Mouse (Mus musculus) lung, postnatal 14 days (tissue): ENCODE measurements around the gene Myo15b.
A peak's percentile ranks its signal among the peaks of the same experiment; 100 is the strongest.

Experiments
- DNase-seq: peaks from one replicate; pipeline ENCODE4 v3.0.0; 2021

Gene Myo15b

DNA sequence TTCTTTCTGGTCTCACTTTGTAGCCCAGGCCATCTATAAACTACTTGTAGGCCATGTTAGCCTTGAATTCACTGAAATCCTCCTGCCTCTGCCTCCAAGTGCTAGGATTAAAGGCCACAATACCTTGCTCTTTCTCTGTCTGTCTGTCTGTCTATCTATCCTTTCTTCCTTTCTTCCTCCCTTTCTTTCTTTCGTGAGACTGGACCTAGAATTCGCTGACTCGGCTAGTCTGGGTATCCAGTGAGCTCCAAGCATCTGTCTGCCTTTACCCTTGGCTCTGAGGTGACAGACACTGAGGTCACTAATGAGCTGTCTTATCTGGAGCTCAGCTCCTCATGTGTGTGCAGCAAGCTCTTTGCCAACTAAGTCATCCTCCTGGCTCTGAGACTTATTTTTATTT is 17.7 kb downstream of the Myo15b start:
- no peak for DNase-seq

DNA sequence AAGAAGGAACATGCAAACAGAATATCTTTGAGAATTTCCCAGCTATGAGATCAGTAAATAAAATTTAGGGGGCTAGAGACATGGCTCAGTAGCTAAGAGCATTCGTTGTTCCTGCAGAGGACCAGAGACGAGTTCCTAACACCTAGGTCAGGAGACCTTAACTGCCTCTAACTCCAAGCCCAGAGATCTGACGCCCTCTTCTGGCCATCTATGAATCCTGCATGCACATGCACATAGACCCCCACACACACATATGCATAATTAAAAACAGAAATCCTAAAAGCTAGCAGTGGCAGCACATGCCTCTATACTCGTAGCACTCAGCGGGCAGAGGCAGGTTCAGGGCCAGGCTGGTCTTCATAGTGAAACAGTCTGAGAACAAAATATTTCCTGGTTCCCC is 18.2 kb downstream of the Myo15b start:
- DNase-seq, result no peak

DNA sequence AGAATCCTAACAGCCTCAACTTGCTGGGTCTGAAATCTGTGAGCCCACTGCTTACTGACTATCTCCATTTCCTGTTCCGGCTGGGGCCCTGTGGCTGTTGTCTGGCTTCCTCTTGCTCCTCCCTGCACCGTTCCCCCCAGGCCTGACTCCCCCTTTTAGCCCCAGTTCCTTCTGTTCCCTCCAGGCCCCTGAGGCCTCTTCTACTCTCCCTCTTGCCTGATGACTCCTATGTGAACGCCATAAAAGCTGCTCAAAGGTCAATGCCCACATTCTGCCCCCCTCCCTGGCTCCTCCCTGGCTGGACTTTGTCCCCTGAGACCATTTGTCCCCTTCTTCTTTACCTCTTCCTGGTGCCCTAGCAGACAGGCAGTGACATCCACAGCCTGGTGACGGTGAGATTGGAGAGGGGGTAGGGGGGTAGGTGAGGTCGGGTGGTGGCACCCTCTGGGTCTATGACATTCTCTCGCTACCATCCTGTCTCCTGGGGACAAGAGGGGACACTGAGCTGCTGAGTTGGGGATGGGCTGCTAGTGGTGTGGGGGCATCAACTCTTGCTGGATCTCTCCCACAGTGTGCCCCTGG is 19.1 kb downstream of the Myo15b start:
- no peak for DNase-seq

DNA sequence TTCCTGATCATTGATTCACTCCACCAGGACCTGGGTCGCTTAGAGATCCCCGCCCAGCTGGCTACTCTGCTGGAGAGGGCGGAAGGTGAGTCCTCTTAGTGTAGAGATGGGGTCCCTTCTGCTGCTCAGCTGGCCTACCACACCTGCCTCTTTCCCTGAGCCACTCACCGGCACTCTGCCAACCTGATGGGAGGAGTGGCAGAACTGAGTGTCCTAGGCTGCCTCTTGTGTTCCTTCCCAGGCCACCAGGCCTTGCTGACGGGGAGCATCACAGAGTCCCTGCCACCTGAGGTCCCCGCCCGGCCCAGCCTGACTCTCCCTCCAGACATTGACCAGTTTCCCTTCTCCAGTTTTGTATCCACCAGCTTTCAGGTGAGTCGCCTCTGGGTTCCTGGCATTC is 19.9 kb downstream of the Myo15b start:
- no peak for DNase-seq

DNA sequence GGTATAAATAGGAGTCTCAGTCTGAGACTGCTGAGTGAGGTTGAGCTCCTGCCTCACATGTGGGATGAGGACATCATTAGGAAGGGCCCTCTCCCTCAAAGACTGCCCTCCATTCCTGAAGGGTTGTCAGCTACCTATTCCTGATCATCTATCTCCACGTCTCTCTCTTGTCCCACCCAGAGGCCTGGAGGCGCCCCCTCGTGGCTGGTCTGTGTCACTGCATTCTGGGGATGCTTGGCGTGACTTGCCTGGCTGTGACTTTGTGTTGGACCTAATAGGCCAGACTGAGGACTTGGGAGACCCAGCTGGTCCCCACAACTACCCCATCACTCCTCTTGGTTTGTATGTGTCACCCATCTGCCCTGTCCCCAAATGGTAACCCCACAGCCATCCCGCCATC is 22.8 kb downstream of the Myo15b start:
- peak; percentile 44 for DNase-seq

DNA sequence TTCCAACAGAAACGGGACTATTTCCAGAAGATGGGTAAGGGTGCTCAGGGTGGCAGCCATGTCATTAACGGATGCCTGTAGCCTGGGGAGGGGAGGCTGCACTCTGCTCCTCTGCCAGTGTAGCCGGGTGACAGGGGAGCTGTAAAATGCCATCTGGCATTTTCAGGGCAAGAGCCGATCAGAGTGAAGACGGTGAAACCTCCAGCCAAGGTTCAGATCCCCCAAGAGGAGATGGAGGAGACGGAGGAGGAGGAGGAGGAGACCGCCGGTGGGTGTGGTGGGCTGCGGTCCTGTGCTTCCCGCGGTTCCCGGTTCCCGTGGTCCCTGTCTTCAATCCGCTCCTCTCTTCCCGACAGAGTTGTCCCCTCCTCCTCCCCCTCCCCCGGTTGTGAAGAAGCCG is 25.0 kb downstream of the Myo15b start:
- no peak for DNase-seq

DNA sequence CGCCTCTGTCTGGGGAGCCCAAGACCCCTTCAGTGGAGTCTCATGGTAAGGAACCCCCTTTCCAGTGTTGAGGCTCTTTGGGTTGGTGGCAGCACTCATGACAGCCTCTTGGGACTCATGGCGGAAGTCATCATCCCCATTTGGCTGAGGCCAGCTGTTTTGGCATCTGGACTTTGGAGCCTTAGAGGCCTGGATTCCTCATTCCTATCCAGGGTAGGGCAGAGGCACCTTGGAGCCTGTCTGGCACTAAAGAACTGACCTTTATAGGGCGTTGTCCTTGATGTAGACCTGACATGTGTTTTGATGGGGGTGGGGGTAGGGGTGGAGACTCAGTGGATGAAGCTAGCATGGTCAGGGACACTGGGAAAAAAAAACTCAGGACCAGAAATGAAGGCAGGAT is 26.2 kb downstream of the Myo15b start:
- DNase-seq, result no peak

DNA sequence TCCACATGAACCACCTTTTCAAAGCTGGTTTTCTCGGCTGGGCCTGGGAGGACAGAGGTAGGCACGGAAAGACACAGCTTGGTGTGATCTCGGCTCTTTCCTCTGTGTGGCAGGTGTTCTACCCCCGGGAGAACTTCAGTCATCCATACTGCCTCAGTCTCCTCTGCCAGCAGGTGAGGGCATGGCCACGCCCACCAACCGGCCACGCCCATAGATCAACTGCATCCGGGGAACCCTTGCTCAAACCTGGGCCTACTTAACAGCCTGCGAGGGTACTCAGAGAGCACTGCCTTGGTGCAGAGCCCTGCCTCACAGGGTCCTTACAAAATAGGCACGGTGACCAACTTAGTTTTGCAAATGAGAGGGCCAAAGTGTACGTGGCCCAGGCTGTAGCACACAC is 27.1 kb downstream of the Myo15b start:
- DNase-seq, result no peak

DNA sequence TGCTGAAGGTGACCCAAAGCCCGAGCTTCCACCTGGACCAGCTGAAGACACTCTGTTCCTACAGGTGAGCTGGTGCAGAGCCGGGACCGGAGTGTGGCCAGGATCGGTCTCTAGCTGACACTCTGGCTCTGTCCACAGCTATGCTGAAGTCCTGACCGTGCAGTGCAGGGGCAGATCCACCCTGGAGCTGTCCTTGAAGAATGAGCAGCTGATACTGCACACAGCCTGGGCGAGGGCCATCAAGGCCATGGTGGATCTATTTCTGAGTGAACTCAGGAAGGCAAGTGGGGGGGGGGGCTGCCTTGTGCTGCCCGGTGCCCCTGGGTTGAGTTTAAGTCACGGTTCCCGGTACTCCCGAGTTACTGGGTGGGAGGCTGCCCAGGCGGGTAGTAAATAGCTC is 28.2 kb downstream of the Myo15b start:
- no peak for DNase-seq

DNA sequence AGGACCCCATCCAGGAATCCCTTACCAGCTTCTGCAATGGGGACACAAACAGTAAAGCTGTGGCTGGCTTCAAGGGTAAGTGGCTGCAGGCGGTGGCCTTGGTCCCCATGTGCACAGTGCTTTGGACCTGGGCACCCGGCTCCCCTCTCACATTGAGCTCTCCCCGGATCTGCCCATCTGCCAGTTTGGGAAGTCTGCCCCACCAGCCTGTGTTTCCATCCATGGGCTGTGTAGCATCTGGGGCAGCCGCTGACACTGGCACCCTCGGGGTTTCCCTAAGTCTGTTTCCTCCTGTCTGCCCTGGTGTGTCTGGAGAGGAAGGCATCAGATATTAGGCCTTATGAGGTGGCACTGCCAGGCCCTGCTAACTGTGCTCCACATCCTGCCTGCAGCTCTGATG is 29.8 kb downstream of the Myo15b start:
- DNase-seq, result no peak

DNA sequence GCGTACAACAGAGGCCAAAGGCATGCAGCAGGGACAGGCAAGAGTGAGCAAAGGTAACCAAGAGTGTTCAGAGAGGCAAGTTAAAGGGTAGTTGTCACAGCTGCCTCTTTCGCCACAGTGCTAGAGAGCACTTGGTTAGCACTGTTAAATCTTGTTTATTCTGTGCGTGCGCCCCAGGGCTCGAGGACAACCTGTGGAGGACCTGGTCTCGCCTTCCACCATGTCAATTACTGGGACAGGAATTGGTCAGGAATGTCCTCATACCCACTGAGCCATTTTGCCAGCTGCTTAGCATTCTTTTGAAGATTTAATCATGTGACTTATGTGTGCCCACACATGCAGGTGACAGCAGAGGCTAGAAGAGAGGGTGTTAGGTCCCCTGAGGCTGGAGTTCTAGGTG is 31.0 kb downstream of the Myo15b start:
- DNase-seq, result no peak

DNA sequence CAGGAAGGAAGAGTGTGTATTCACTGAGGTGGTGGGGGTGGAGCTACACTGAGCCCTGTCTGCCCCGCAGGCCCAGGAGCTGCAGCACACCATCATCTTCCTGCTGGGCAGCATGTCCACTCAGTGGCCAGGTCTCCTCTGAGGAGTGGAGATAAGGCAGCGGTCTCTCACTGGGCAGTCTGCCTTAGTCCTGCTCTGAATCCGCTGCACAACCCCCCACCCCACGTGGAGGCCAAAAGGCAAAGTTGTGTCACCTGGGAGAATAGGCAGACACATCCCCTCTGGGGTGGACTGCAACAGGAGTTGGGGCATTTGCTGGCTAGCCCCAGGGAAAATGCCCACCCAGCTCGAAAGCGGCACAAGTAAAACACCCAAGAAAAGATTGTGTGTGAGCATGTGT is 34.0 kb downstream of the Myo15b start:
- DNase-seq, result no peak

DNA sequence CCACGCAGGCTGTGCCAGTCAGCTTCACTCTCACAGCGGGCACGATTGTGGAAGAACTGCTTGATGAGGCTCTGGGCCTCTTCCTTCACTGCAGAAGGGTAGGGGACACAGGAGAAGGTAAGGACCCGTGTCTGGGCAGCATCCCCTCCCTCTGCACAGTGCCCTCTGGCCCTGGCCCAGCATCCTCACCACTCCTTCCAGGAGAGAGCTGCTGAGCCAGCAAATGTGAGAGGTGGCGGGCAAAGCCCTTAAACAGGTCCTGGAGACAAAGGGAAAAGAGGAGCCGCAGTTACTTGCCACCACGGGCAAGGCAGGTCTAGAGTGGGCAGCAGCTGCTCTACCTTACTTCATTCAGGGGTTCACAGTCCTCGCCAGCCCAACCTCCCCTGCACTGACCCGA is 34.9 kb downstream of the Myo15b start:
- no peak for DNase-seq

DNA sequence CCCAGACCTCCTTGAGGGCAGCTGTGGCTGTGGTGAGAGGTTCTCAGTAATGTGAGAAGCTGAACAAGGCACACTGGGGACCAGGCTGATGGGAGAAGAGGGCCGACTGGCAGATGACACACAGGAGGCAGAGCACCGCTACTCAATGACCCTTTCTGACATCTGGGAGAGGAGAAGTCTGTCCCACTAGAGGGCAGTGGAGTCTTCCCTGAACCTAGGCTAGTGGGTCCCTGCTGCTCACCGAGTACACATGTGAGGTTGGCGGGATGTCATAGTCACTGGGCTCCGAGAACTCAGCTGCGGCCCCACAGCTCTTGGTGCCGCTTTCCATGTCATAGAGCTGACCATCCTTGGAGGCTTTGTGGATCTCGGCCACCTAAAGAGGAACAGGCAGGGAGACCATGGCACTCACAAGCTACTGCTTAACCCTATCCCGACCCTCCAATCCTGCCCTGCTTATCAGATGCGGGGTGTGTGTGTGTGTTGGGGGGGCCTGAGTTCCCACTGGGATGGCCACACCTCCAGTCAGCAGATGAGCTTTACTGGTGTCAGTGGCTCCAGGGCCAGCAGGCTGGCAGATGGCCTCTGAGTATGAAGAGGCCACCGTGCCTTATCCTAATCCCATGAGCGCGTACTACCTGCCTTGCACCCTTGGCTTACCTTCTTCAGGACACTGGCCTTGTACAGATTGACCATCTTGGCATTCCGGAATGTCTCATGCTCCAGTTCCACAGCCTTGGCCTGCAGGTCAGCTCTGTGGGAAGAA is 36.7 kb downstream of the Myo15b start:
- DNase-seq, result no peak

DNA sequence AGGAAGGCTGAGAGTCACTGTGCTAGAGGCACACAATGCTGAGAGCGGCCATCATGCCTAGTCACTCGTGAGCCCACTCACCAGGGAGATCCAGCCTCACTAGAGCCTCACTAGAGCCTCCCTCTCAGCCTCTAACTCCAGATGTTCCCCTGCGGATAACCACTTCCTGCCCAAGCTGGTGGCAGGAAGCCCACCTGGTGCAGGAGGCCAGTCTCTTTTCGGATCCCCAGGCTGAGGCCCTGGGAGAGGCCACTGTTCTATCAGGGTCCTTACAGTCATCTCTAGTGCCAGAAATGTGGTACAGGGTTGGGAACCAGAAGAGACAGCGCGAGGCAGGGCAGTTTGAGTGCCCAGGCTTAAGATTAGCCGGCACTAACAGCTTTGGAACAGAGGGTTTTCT is 40.2 kb downstream of the Myo15b start:
- DNase-seq, result no peak

DNA sequence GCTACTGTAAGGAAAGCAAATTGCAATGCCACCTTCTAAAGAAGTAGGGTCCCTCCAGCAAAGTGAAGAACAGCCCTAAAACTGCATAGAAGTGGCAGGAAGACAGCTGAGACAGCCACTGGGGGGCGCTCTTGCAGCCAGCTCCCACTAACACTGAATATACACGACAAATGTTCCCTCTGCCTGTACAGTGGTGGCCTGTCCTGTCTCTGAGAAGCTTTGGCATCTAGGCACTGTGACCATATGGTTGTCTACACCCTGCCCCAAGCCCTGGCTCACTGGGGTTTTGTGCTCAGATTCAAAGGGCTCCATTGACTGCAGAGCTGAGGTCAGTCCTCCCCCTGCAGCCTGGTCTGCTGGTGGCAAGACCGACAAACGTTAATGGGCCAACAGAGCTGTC is 40.7 kb downstream of the Myo15b start:
- peak; percentile 56 for DNase-seq

DNA sequence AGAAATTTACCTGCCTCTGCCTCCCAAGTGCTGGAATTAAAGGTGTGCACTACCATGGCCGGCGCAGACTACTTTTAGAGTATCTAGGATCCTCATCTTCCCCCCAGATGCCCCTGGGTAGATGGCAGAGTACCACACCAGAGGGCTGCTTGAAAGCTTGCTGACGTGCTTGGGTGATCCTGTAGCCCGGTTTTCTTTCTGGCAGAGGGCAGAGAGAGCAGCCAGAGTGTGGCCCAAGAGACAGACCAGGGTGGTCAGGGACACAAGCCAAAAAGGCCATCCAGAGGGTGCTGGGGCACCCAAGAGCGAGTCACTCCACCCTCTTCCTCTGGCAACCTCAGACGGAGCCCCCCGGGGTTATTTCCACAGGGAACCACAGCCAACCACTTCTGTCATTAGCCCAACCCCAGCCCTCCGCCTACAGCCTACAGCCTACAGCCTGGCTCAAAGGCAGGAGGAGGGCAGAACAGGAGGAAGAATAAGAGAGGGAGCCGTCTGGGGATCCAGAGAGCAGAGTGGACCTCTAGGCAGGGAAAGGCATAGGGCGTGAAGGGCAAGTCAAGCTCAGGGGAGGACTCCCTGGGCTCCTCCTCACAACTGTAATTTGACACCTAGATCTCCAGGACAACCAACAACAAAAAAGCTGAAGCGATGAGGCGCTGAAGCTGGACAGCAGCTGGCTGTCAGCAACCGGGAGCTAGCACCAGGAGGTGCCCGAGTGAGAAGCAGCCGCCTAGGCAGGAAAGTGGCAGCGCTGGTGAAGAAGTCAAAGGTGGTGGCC is 41.5 kb downstream of the Myo15b start, which contains the start of gene Smim5:
Smim5 (plus strand) TSS at position 481 of the 781 bp plus-strand sequence.
- DNase-seq, result peak; percentile 50

DNA sequence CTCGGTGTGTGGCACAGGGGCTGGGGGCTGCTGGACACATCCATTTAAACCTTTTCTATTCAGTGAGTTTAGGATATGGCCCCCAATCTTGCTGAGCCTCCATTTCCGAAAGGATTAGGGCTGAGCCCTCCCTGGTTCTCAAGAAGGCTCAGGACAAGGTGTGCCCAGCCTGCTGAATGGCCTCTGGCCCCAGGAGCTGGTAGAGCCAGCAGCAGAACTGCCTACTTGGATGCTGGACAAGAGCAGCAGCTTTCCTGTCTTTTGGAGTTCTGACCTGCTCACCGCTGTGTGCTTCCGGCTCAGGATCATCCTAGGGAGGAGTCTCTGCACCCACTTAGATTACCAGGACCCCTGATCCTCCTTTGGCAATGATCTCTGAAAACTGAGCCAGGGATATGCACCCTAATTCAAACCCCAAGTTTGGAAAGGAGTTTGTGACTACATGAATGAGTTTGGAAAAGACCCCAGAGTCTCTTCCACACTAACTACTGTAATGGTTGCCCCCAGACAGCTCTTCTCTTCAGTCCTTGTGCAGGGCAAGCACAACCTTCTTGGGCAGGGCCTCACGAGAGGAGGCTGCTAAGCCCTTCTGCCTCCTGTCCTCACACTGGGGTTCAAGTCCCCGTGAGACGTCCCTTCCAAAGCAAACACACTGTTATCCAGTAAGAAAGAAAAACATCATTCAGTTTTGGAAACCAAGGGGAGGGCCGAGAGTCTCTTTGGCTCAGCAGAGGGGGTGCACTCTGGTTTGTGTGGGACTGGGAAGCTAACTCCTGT is 42.5 kb downstream of the Myo15b start:
- DNase-seq, result no peak

DNA sequence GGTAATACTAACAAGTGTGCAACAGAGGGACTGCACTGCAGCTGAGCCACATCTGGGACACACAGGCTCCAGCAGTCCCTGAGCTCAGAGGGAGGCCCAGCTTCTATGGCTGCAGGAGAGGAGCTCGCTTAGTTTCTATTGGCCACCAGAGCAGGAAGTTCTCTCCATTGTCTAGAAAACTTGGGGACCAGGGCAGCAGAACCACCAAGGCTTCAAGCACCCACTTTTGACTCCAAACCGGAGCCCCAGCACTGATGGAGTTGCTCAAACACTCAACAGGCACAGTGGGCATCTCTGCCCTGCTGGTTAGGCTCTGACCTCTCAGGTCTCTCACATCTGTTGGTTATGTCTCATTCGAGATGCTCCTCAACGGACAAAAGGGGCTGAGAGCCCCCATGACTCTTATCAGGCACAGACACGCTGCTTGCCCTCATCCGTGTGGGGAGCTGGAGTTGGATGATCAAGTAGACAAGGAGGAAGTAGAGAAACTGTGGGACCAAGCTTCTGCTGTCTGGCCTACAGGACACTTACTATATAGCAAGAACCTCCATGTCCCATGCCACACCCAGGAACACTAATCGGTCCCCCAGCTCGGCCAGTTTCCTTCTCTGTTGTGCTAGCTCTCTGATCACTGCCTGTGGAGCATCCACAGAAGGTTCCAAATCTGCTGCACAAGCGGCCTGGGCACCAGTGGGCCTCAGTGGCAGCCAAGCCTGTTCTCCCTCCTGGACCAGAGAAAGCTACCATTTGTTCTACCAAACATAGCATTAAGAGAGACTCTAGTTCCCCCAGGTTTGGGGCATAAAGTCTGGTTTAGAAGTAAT is 43.3 kb downstream of the Myo15b start:
- DNase-seq, result no peak

DNA sequence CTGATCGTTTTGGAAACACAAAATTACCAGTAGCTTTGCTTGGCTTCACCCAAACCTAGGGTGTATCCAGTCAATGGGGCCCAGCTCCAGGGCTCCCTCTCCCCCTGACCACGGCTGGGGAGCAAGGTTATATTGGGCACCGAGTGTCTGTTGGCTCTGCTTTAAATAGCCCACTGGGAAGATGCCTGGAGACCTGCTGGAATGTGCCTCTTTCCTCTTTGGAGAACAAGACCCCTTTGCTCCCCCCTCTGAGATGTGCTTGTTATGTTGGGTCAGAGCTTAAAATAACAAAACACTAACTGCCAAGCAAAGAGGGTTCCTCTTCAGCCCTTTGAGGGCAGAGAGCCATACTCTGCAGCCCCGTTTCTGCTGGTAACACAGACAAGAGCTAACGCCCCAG is 44.0 kb downstream of the Myo15b start:
- no peak for DNase-seq

DNA sequence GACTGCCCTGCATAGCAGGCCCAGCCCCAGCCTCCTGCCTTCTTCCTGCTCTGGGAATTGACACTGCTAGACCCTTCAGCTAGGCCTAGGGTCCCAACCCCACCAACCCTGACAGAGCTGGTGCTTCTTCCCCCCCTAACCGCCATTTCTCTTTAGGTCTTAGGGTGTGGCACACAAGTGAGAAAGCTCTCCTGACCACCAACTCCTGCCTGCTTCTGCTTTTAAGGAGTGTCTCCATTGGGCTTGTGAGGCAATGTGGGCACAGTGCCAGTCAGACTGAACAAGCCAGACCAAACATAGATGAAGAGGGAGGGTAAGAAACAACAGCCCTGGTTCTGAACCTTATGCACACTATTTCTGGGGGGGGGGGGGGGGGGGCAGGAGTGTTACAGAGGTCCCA is 44.6 kb downstream of the Myo15b start:
- peak; percentile 77 for DNase-seq
